Mouse (Mus musculus) small intestine, adult 2 months (tissue): Measurements from ENCODE around the gene Mtr.
"Not testable (repeated sequence)": the region's sequence is repeated elsewhere in the genome, so short reads cannot be mapped to it uniquely, and the experiment has no call there.

ENCODE experiments used
- CTCF ChIP-seq: fragments of 200-500 bp; IDR thresholded peaks from 2 replicates; pipeline ENCODE4 v1.5.1; 2012; ENCODE audit warnings: low read depth, mild to moderate bottlenecking, control low read depth, inconsistent platforms, low read length, moderate library complexity, mixed read lengths; ENCODE audit not compliant: insufficient replicate concordance, insufficient read length; ENCODE audit errors: extremely low read depth
- POLR2A ChIP-seq: fragments of 200-500 bp; IDR thresholded peaks from 2 replicates; pipeline ENCODE4 v1.6.1; 2012; ENCODE audit warnings: low read depth, mild to moderate bottlenecking, control low read depth, inconsistent platforms, low read length, moderate library complexity

DNA sequence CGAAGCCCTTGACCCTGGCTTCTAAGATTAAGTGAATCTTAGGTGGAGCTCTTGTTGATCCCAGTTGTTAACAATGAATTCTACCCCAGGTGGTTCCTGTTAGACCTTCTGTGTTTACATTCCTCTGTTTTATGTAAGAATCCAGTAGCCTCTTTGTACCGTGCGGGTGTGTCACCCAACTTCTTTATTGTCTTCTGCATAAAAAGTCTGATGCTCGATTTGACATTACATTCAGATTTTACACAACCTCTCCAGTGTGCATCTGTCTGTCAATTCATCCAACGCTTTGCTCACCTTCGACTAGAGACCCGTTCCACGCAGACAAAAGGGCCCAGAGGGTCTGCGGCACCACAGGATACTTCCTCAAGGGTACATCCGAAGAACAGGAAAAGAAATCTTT, 121.5 kb downstream of the Mtr start:
- not testable (repeated sequence) for TF ChIP-seq CTCF, POLR2A
